Mouse (Mus musculus) thymus, postnatal 4 days (tissue): ENCODE measurements at regions not wholly inside any gene's neighbourhood (a gene's known extent, or its start where the extent isn't known, plus 50 kb on each side); places are given as distances from the start of the nearest gene placed in this dataset.
A peak's percentile ranks its signal among the peaks of the same experiment; 100 is the strongest.

ENCODE experiments used
- DNase-seq: peaks from one replicate; pipeline ENCODE4 v3.0.0; 2021

GRCm38 (mm10) chr13:37579775-37580174, 198.4 kb upstream of the Rreb1 start:
- no peak for DNase-seq

- DNase-seq, result peak; percentile 28
Measured at GRCm38 (mm10) chr13:37580806-37581205, 197.4 kb upstream of the Rreb1 start.

GRCm38 (mm10) chr13:37581374-37581773, 196.8 kb upstream of the Rreb1 start:
- DNase-seq, result no peak

- no peak for DNase-seq
Measured at GRCm38 (mm10) chr13:37585476-37585875, 192.7 kb upstream of the Rreb1 start.

DNA sequence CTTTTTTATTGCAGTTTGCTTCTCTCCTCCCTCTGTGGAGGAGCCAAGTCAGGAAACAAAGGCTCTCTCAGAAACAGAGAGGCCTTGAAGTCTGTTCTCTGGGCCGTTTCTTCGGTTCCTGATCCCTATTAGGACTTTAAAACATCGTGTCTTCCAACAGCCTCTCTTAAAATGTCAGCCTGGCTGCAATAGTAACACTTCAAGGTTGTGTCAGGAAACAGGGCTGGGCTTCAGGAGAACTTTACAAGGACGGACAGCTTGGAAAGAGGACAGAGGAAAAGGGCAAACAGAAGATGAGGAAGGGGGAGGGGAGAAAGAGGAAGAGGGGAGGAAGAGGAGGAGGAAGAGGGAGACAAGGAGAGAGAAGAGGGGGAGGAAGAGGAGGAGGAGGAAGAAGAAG, 191.7 kb upstream of the Rreb1 start:
- DNase-seq, result no peak

DNA sequence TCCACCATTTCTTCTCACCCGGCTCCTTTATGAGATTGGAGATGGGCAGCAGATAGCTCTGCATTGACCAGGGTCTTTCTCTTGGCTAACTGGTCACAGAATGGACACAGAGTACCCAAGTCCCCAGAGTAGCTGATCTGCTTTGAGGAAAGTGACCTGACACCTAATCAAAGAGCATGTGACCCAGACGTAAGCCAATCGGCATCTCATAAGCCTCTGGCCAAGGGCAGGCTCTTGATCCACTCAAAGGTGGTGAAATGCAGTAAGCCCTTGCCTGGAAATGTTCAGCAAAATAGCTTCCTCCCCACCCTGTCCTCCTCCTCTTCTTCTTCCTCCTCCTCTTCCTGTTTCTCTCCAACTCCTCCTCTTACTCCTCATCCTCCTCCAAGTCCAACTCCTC, 190.3 kb upstream of the Rreb1 start:
- no peak for DNase-seq

DNA sequence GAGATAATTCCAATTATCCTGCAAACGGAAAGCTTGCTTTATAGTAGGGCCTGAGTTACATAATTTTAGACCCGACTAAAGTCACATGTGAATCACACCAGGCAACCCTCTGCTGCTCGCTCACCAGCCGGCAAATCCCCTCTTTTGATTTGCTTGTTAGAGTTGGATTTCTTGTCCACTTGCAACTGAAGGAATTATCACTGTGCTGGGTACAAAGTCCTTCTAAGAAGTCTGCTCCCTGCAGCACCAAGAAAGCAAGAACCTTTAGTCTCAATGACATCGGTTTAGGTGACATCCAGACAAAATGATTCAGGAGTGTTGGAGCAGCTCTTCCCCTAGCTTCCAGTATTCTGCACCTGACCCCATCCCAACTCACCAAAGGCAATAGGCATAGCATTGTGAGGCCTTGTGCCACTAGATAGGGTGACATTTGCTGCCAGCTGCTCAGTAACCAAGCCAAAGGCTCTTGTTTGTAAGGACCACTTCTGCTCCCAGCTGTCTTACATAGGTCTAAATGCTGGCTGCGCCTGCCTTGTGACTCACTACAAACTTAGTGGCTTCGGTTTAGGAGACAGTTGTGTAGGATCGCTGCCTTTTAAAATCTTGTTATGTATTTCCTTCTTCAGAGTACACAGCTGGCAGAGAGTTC, 189.5 kb upstream of the Rreb1 start:
- DNase-seq, result no peak

- no peak for DNase-seq
Measured at GRCm38 (mm10) chr13:37592149-37592548, 186.1 kb upstream of the Rreb1 start.

DNA sequence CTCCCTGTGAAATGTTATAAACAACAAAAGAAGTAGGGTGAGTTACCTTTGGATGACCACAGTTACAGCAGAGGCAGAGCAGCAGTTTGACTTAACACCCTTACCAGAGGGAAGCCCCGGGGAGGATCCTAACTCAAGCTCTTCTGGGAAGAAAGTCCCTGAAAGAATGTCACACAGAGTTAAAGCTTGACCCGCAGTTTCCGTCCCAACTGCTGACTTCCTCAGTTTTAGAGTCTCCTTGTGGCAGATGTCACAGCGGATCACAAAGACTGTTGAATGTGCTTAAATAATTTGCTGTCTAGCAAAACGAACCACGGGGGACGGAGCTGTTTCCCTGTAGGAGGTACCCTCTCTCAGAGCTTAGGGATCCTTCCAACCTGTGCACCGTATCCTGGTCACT, 183.0 kb upstream of the Rreb1 start:
- peak; percentile 42 for DNase-seq

GRCm38 (mm10) chr13:37597575-37597974, 180.6 kb upstream of the Rreb1 start:
- peak; percentile 53 for DNase-seq

DNA sequence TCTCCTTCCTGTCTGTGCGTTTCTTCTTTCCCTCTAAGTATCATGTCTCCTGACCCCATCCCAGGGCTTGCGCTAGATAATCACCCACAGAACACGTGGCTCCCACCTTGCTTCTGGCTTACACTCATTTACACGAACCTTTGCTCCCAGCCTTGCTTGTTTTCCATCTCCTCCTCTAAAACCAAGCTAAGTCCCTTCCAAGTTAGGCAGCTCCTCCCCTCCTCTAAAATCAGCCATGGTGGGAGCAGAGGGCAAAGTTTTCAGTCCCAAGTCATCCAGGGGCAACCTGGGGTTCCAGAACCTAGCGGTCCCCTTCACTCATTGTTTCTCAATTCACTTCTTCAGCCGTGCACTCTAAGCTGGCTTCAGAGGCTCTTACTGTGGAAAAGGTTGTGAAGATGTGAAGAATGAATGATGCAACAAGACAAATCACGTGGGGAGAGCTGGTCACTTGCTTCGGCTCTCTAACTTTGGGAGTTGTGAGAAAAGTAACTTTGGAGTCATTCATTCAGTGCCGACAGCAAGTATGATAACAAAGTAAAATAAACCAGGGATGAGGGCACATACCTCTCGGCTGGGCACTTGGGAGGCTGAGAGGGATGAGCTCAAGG, 179.9 kb upstream of the Rreb1 start:
- no peak for DNase-seq

- no peak for DNase-seq
Measured at GRCm38 (mm10) chr13:37599679-37600078, 178.5 kb upstream of the Rreb1 start.

GRCm38 (mm10) chr13:37600172-37600571, 178.0 kb upstream of the Rreb1 start:
- no peak for DNase-seq

- DNase-seq, result no peak
Measured at GRCm38 (mm10) chr13:37601068-37601467, 177.1 kb upstream of the Rreb1 start.

DNA sequence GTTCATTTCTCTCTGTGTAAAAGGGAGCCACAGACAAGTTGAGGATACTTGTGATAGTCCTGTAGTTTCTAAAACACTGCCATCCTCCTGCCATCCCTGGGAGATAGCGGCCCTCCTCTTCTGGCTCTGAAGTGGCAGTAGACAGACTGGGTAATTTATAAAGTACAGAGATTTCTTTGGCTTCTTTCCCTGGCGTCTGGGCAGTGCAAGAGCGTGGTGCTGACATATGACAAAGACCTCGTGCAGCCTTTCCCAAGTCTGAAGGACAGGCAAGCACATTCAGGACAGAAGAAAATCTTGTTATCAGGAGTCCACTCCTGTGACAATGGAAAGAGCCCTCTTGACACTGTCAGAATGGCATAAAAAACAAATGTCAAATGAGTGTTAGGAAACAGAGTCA, 175.9 kb upstream of the Rreb1 start:
- DNase-seq, result no peak

DNA sequence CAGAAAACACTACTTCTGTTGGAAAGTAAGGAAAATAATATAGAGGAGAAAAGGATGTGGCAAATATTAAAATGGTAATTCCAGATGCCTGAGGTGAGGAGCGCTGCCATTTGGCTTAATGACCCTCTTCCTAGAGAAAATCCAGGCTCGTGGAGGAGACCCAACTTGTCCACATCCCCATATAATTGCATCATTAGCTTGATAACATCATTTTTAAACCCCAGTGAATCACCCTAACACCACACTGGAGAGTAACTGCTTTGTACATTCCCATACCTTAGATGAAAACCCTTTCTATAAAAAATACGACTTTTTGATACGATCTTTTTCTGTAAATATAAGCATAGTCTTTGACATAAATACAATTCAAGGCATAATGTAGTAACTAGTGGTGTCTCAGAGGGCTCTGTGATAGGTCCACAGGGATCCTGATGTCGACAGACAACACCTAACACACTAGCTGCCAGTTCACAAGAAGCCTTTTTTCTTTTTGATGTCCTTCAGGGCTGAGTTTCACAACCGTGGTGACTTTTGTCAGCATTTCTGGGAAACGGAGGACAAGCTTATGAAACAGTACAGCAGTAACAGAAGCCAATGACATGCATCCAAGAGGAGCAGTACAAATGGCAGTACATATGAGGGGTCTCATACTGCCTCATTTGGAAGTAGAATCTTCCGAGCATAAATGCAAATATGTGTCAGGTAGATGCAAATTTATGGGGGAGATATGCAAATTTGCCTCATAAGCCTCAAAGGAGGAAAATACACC, 174.8 kb upstream of the Rreb1 start:
- no peak for DNase-seq

DNA sequence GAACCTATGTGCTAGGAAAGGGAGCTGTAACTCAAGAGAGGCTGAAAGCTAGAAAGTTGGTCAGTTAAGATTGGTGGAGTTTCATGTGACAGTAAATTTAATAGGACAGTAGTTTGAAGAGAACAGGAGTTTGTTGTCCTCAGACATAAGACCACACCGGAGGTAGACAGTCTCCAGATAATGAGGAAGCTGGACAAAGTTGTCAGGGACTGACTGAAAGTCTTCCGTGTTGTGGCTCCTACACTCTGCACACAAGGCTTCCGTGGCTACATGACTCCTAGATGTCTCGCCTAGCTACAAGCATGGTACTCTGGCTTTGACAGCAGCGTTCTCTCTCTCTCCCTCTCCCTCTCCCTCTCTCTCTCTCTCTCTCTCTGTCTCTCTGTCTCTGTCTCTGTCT, 171.9 kb upstream of the Rreb1 start:
- no peak for DNase-seq

- no peak for DNase-seq
Measured at GRCm38 (mm10) chr13:37609085-37609484, 169.1 kb upstream of the Rreb1 start.

DNA sequence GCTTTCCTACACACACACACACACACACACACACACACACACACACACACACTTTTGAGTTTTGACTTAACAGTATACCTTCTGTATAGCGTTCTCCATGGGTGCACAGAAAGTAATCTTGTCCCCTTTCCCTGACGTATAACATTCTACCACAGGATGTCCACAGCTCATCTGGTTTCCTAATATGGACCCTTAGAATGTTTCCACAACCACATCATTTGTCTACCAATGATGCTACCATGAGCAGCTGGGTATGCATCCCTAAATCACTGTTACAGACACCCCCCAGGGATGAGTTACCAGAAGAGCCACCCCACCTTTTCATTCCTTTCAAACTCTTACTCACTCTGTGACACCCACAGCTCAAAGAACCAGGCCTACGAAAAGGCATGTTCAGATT, 166.8 kb upstream of the Rreb1 start:
- DNase-seq, result no peak

- DNase-seq, result no peak
Measured at GRCm38 (mm10) chr13:37617015-37617414, 161.2 kb upstream of the Rreb1 start.

- DNase-seq, result peak; percentile 62
Measured at GRCm38 (mm10) chr13:37619841-37620725, 158.1 kb upstream of the Rreb1 start.

DNA sequence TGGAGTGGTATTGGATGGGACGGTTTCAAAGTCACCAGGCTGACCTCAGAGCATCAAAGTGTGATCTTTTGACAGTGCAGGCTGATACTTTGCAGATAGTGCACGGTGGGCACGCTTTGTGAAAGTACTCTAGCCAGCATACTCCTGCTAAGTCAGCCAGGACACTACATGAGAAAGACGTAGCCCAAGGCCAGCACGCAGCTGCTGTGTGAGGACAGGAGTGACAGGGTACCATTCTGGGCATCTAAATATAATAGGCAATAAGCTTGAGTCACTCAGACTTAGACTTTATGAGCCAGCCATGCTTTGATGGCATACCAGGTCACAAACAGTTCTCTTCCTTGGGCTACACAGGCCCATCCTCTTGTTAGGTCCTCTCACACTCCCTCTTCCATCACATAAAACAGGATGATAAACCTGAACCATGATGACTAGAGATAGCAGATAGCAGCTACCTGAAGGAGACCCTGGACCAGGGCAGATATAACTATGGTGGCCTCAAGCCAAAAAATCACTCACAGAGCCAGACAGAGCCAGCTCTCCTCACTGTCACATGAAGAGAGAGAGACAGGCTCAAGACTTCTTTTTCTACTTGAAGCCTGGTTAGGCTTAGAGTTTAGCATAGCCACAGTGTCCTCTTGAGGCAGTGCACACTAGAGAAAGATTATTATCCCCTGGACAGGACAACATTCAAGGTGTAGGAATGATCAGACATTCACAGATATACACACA, 156.7 kb upstream of the Rreb1 start:
- no peak for DNase-seq
